ENCODE assay signal across 29 mouse cellular contexts in genomic region chr6:17776041-17776440, GRCm38 (mm10).
DNase-seq lines count a peak whose midpoint lies in the region; ATAC-seq lines count a peak whose summit lies in the region.
"Had no signal": no experiment of that assay in that cellular context is flagged by ENCODE, and none has a peak within 500 bp of the region (broad histone marks: within the 10 kb centered on the region; RNA-seq: fewer than 3 reads in every experiment).

No protein-coding gene starts in this region.

- no peak overlapping the region for H3K4me2 ChIP-seq in hindbrain, embryonic 13.5 days
- H3K4me2 ChIP-seq: heart, embryonic 11.5 days; intestine, embryonic 15.5 days; limb, embryonic 13.5 days; liver, embryonic 13.5 days had no signal

- no peak overlapping the region for H3K9ac ChIP-seq in hindbrain, embryonic 13.5 days
- H3K9ac ChIP-seq: intestine, embryonic 15.5 days; limb, embryonic 13.5 days; liver, embryonic 13.5 days had no signal

- H3K27ac ChIP-seq in hindbrain, embryonic 13.5 days = no peak overlapping the region
- H3K27ac ChIP-seq: hindbrain, postnatal 0 days; intestine, embryonic 15.5 days; layer of hippocampus, adult 2 months; left cerebral cortex, adult 2 months; limb, embryonic 13.5 days had no signal

- H3K27me3 ChIP-seq in megakaryocyte, embryonic 14.5 days (replicated peaks) = no peaks in the 10 kb centered on the region
- H3K27me3 ChIP-seq in hindbrain, embryonic 13.5 days = no peaks in the 10 kb centered on the region
- H3K27me3 ChIP-seq: intestine, embryonic 15.5 days; limb, embryonic 13.5 days; liver, embryonic 13.5 days; Patski had no signal

- DNase-seq in embryo, embryonic 10 days (ENCODE audit: low spot score) = peak; percentile 16
- no peak for DNase-seq in embryo, embryonic 11 days
- DNase-seq in urinary bladder, postnatal 14 days (ENCODE audit: low spot score) = peak; percentile 25
- no peak for DNase-seq in urinary bladder, postnatal 4 days (ENCODE audit: low spot score in 2 of 2)
- no peak for DNase-seq in cerebellum, adult 9-10 months
- DNase-seq: adrenal gland, postnatal 14 days; cerebellum, adult 11-12 months; cerebellum, postnatal 10 days; gastrocnemius, postnatal 14 days; kidney, adult 2 months; kidney, postnatal 36 days; liver, embryonic 13.5 days; lung, adult 18-20 months; lung, postnatal 4 days; right cerebral cortex, postnatal 4 days; thymus, postnatal 4 days had no signal

- 75% methylated on average over 7 of the region's 7 CpGs for WGBS in hindbrain, embryonic 13.5 days

- no peak for ATAC-seq in megakaryocyte, adult 5-6 weeks (ENCODE audit: poor library complexity, severe bottlenecking)
- ATAC-seq in hindbrain, embryonic 13.5 days (ENCODE audit: low FRiP score) = no peak
- ATAC-seq: forebrain, embryonic 14.5 days; hindbrain, postnatal 0 days; intestine, embryonic 15.5 days; lung, postnatal 0 days; midbrain, embryonic 16.5 days; Patski had no signal

- H3K9me3 ChIP-seq in megakaryocyte, embryonic 14.5 days = peaks cover 5% of the 10 kb centered on the region
- no peaks in the 10 kb centered on the region for H3K9me3 ChIP-seq in hindbrain, embryonic 13.5 days
- H3K9me3 ChIP-seq: intestine, embryonic 15.5 days; limb, embryonic 13.5 days; liver, embryonic 13.5 days had no signal

- peaks cover 73% of the 10 kb centered on the region for H3K4me1 ChIP-seq in megakaryocyte, embryonic 14.5 days
- peaks cover 22% of the 10 kb centered on the region for H3K4me1 ChIP-seq in hindbrain, embryonic 13.5 days (replicated peaks)

- peak overlapping the region; percentile 56 for H3K4me3 ChIP-seq in megakaryocyte, embryonic 14.5 days (replicated peaks)
- no peak overlapping the region for H3K4me3 ChIP-seq in hindbrain, embryonic 13.5 days
- H3K4me3 ChIP-seq: intestine, embryonic 15.5 days; layer of hippocampus, adult 2 months; left cerebral cortex, adult 2 months; limb, embryonic 13.5 days; liver, embryonic 13.5 days had no signal

- H3K36me3 ChIP-seq in megakaryocyte, embryonic 14.5 days (replicated peaks; ENCODE audit: low read length) = peaks cover 67% of the 10 kb centered on the region
- H3K36me3 ChIP-seq in hindbrain, embryonic 13.5 days = no peaks in the 10 kb centered on the region
- H3K36me3 ChIP-seq: intestine, embryonic 15.5 days; limb, embryonic 13.5 days; liver, embryonic 13.5 days had no signal

Comparison
In these comparisons a context has a peak if more than half of its experiments do, and no peak if none do; other contexts are left out.
1. DNase-seq: peak in embryo, embryonic 10 days (single experiment) and urinary bladder, postnatal 14 days (single experiment); none in embryo, embryonic 11 days (single experiment), urinary bladder, postnatal 4 days (0 of 2) and cerebellum, adult 9-10 months (single experiment).